Mouse (Mus musculus) embryonic facial prominence, embryonic 15.5 days (tissue): ENCODE measurements around the gene Stpg3. TPM values are rescaled to one million over a fixed set of nuclear protein-coding genes. Genes with fewer than 3 reads are reported as not detected.

ENCODE experiments used
- ATAC-seq: fragments of 200-750 bp; cut with Nextera tagmentation; 2 replicates; pipeline ENCODE4 v1.8.0; 2017; ENCODE audit warnings: low read depth, moderate TSS enrichment; ENCODE audit not compliant: insufficient number of reproducible peaks, low FRiP score, low TSS enrichment
- H3K27ac ChIP-seq: fragments of 300-500 bp; sonication (generic); replicated peaks from 2 replicates; pipeline ENCODE4 v1.5.1; 2015; ENCODE audit warnings: mild to moderate bottlenecking, inconsistent platforms
- H3K27me3 ChIP-seq: fragments of 300-500 bp; sonication (generic); 2 replicates; pipeline ENCODE4 v1.6.1; 2015; ENCODE audit warnings: inconsistent platforms
- H3K36me3 ChIP-seq: fragments of 300-500 bp; sonication (generic); 2 replicates; pipeline ENCODE4 v1.6.1; 2015; ENCODE audit warnings: mild to moderate bottlenecking, inconsistent platforms
- H3K4me1 ChIP-seq: fragments of 300-500 bp; sonication (generic); 2 replicates; pipeline ENCODE4 v1.6.1; 2015; ENCODE audit warnings: inconsistent platforms
- H3K4me2 ChIP-seq: fragments of 300-500 bp; sonication (generic); replicated peaks from 2 replicates; pipeline ENCODE4 v1.6.1; 2015; ENCODE audit warnings: mild to moderate bottlenecking, inconsistent platforms
- H3K4me3 ChIP-seq: fragments of 300-500 bp; sonication (generic); replicated peaks from 2 replicates; pipeline ENCODE4 v1.5.1; 2015; ENCODE audit warnings: mild to moderate bottlenecking, inconsistent platforms
- H3K9ac ChIP-seq: fragments of 300-500 bp; sonication (generic); 2 replicates; pipeline ENCODE4 v1.6.1; 2015; ENCODE audit warnings: inconsistent platforms
- H3K9me3 ChIP-seq: fragments of 300-500 bp; sonication (generic); replicated peaks from 2 replicates; pipeline ENCODE4 v1.6.1; 2016; ENCODE audit warnings: inconsistent platforms
- WGBS: fragments of 180-500 bp; shearing (Covaris S2); methylation state at CpG from one replicate; pipeline ENCODE4 v1.1.7; 2015; 5-methylcytosine and 5-hydroxymethylcytosine counted together
- polyA plus RNA-seq: library from polyadenylated mRNA; unstranded; fragments of >200 nt; fragmentation: Nextera tagmentation; extraction: Ambion mirVana; gene quantifications from 2 replicates; pipeline ENCODE4 v1.2.1, GENCODE M21; 2015

Gene Stpg3
- polyA plus RNA-seq, 1 experiment from 2014 or later: not detected

GRCm38 (mm10) chr2:25186575-25186930 lies 27.9 kb downstream of the Stpg3 start:
- 25% methylated on average over 5 of the region's 5 CpGs for WGBS
- Histone ChIP-seq H3K4me1 (peaks cover 17% of the 10 kb centered on the region), H3K4me3 (peak overlapping the region; percentile 53), H3K27ac (no peak overlapping the region), H3K27me3 (peaks cover 34% of the 10 kb centered on the region), H3K4me2 (peak overlapping the region; percentile 95), H3K9me3 (no peaks in the 10 kb centered on the region), H3K9ac (no peak overlapping the region), H3K36me3 (no peaks in the 10 kb centered on the region)
- ATAC-seq: no peak; the same call in 1 of the 2 replicates

GRCm38 (mm10) chr2:25185625-25186574 lies 28.5 kb downstream of the Stpg3 start:
- Histone ChIP-seq H3K9ac (peak overlapping the region; percentile 50), H3K9me3 (no peaks in the 10 kb centered on the region), H3K4me1 (peaks cover 24% of the 10 kb centered on the region), H3K4me2 (peak overlapping the region; percentile 95), H3K4me3 (peak overlapping the region; percentile 53), H3K36me3 (no peaks in the 10 kb centered on the region), H3K27ac (peak overlapping the region; percentile 66), H3K27me3 (peaks cover 41% of the 10 kb centered on the region)
- 1% methylated on average over 63 of the region's 64 CpGs for WGBS
- peak; percentile 61 for ATAC-seq

GRCm38 (mm10) chr2:25184496-25184895 lies 29.9 kb downstream of the Stpg3 start:
- no peak overlapping the region for H3K9ac ChIP-seq
- no peak overlapping the region for H3K4me3 ChIP-seq
- WGBS: 91% methylated on average over 7 of the region's 7 CpGs
- no peaks in the 10 kb centered on the region for H3K9me3 ChIP-seq
- no peaks in the 10 kb centered on the region for H3K36me3 ChIP-seq
- no peak overlapping the region for H3K4me2 ChIP-seq
- peaks cover 38% of the 10 kb centered on the region for H3K4me1 ChIP-seq
- no peak for ATAC-seq
- peaks cover 55% of the 10 kb centered on the region for H3K27me3 ChIP-seq
- H3K27ac ChIP-seq: no peak overlapping the region

- Histone ChIP-seq H3K27me3 (peaks cover 67% of the 10 kb centered on the region), H3K9me3 (no peaks in the 10 kb centered on the region), H3K36me3 (no peaks in the 10 kb centered on the region), H3K27ac (no peak overlapping the region), H3K9ac (no peak overlapping the region), H3K4me2 (peak overlapping the region; percentile 42), H3K4me1 (peaks cover 45% of the 10 kb centered on the region), H3K4me3 (peak overlapping the region; percentile 56; the same call in 1 of the 2 replicates)
- no peak for ATAC-seq
- 66% methylated on average over 2 of the region's 2 CpGs for WGBS
Measured at GRCm38 (mm10) chr2:25183336-25183735, 31.1 kb downstream of the Stpg3 start.

GRCm38 (mm10) chr2:25182664-25183063 lies 31.8 kb downstream of the Stpg3 start:
- no peak overlapping the region for H3K27ac ChIP-seq
- no peaks in the 10 kb centered on the region for H3K36me3 ChIP-seq
- peak overlapping the region; percentile 42 for H3K4me2 ChIP-seq
- no peak overlapping the region for H3K9ac ChIP-seq
- H3K4me3 ChIP-seq: peak overlapping the region; percentile 56
- peaks cover 73% of the 10 kb centered on the region for H3K27me3 ChIP-seq
- no peaks in the 10 kb centered on the region for H3K9me3 ChIP-seq
- no peak for ATAC-seq
- 15% methylated on average over 6 of the region's 6 CpGs for WGBS
- H3K4me1 ChIP-seq: peaks cover 52% of the 10 kb centered on the region

- peak overlapping the region; percentile 56 for H3K4me3 ChIP-seq
- H3K4me1 ChIP-seq: peaks cover 59% of the 10 kb centered on the region
- no peaks in the 10 kb centered on the region for H3K36me3 ChIP-seq
- H3K9me3 ChIP-seq: no peaks in the 10 kb centered on the region
- peaks cover 81% of the 10 kb centered on the region for H3K27me3 ChIP-seq
- peak overlapping the region; percentile 88 for H3K27ac ChIP-seq
- ATAC-seq: no peak
- WGBS: 2% methylated on average over 17 of the region's 17 CpGs
- peak overlapping the region; percentile 84 for H3K4me2 ChIP-seq
- 0 out of 2 replicates have a peak overlapping the region, but pooled peaks have one; percentile 49 for H3K9ac ChIP-seq
Measured at GRCm38 (mm10) chr2:25181891-25182397, 32.5 kb downstream of the Stpg3 start.

GRCm38 (mm10) chr2:25180973-25181890 lies 33.2 kb downstream of the Stpg3 start:
- peak; percentile 27 for ATAC-seq
- H3K4me2 ChIP-seq: peak overlapping the region; percentile 84
- under 1% methylated on average over 100 of the region's 100 CpGs for WGBS
- peak overlapping the region; percentile 88 for H3K27ac ChIP-seq
- H3K9me3 ChIP-seq: no peaks in the 10 kb centered on the region
- H3K4me3 ChIP-seq: peak overlapping the region; percentile 56
- H3K27me3 ChIP-seq: peaks cover 85% of the 10 kb centered on the region
- peaks cover 64% of the 10 kb centered on the region for H3K4me1 ChIP-seq
- no peaks in the 10 kb centered on the region for H3K36me3 ChIP-seq
- peak overlapping the region; percentile 49 for H3K9ac ChIP-seq

- Histone ChIP-seq H3K4me1 (peaks cover 64% of the 10 kb centered on the region), H3K27ac (peak within 1 kb of the TSS; percentile 88), H3K9ac (peak within 1 kb of the TSS; percentile 49), H3K27me3 (peaks cover 90% of the 10 kb centered on the region), H3K9me3 (no peaks in the 10 kb centered on the region), H3K36me3 (no peaks in the 10 kb centered on the region), H3K4me2 (peak within 1 kb of the TSS; percentile 84), H3K4me3 (peak within 1 kb of the TSS; percentile 56)
- peak; percentile 81 for ATAC-seq
- WGBS: under 1% methylated on average over 35 of the region's 35 CpGs
Measured at GRCm38 (mm10) chr2:25180478-25180903, 33.9 kb downstream of the Stpg3 start, which contains the start of gene Nrarp. Nrarp (plus strand) TSS chr2:25180758.

- Histone ChIP-seq H3K4me2 (peak overlapping the region; percentile 84), H3K9me3 (no peaks in the 10 kb centered on the region), H3K4me1 (peaks cover 59% of the 10 kb centered on the region), H3K36me3 (no peaks in the 10 kb centered on the region), H3K4me3 (peak overlapping the region; percentile 56), H3K27me3 (peaks cover 83% of the 10 kb centered on the region), H3K27ac (peak overlapping the region; percentile 88), H3K9ac (no peak overlapping the region)
- 33% methylated on average over 15 of the region's 15 CpGs for WGBS
- no peak for ATAC-seq
Measured at GRCm38 (mm10) chr2:25179566-25180217, 34.7 kb downstream of the Stpg3 start.

GRCm38 (mm10) chr2:25178285-25178972 lies 36.0 kb downstream of the Stpg3 start:
- peaks cover 70% of the 10 kb centered on the region for H3K27me3 ChIP-seq

More at GRCm38 (mm10) chr2:25178285-25178972, 36.0 kb downstream of the Stpg3 start:
- H3K27ac ChIP-seq: peak overlapping the region; percentile 49; the same call in 1 of the 2 replicates
- ATAC-seq: no peak
- H3K4me3 ChIP-seq: no peak overlapping the region
- no peaks in the 10 kb centered on the region for H3K9me3 ChIP-seq
- H3K4me1 ChIP-seq: peaks cover 59% of the 10 kb centered on the region
- 23% methylated on average over 10 of the region's 10 CpGs for WGBS
- H3K4me2 ChIP-seq: no peak overlapping the region
- no peak overlapping the region for H3K9ac ChIP-seq
- no peaks in the 10 kb centered on the region for H3K36me3 ChIP-seq
